Mouse (Mus musculus) limb, embryonic 15.5 days (tissue): Measurements from ENCODE around the gene Elovl4. TPM values are rescaled to one million over a fixed set of nuclear protein-coding genes. Genes with fewer than 3 reads are reported as not detected.
A peak's percentile ranks its signal among the peaks of the same experiment; 100 is the strongest.

Source experiments
- ATAC-seq: fragments of 200-750 bp; cut with Nextera tagmentation; 2 replicates; pipeline ENCODE4 v1.8.0; 2017; ENCODE audit warnings: low read depth, moderate TSS enrichment; ENCODE audit not compliant: insufficient number of reproducible peaks, low FRiP score, low TSS enrichment
- H3K27ac ChIP-seq: fragments of 300-500 bp; sonication (generic); 2 replicates; pipeline ENCODE4 v1.5.1; 2015; ENCODE audit warnings: moderate library complexity, mild to moderate bottlenecking, inconsistent platforms
- H3K27me3 ChIP-seq: fragments of 300-500 bp; sonication (generic); 2 replicates; pipeline ENCODE4 v1.6.1; 2015; ENCODE audit warnings: inconsistent platforms
- H3K36me3 ChIP-seq: fragments of 300-500 bp; sonication (generic); 2 replicates; pipeline ENCODE4 v1.6.1; 2015; ENCODE audit warnings: inconsistent platforms
- H3K4me1 ChIP-seq: fragments of 300-500 bp; sonication (generic); 2 replicates; pipeline ENCODE4 v1.6.1; 2015; ENCODE audit warnings: inconsistent platforms
- H3K4me2 ChIP-seq: fragments of 300-500 bp; sonication (generic); 2 replicates; pipeline ENCODE4 v1.6.1; 2015; ENCODE audit warnings: mild to moderate bottlenecking, inconsistent platforms
- H3K4me3 ChIP-seq: fragments of 300-500 bp; sonication (generic); 2 replicates; pipeline ENCODE4 v1.5.1; 2015; ENCODE audit warnings: mild to moderate bottlenecking, inconsistent platforms
- H3K9ac ChIP-seq: fragments of 300-500 bp; sonication (generic); 2 replicates; pipeline ENCODE4 v1.6.1; 2015; ENCODE audit warnings: inconsistent platforms
- H3K9me3 ChIP-seq: fragments of 300-500 bp; sonication (generic); 2 replicates; pipeline ENCODE4 v1.6.1; 2016; ENCODE audit warnings: inconsistent platforms
- WGBS: fragments of 180-500 bp; shearing (Covaris S2); methylation state at CpG from one replicate; pipeline ENCODE4 v1.1.7; 2015; 5-methylcytosine and 5-hydroxymethylcytosine counted together
- polyA plus RNA-seq: library from polyadenylated mRNA; unstranded; fragments of >200 nt; fragmentation: Nextera tagmentation; extraction: Ambion mirVana; gene quantifications from 2 replicates; pipeline ENCODE4 v1.2.1, GENCODE M21; 2015

Elovl4 gene
- 153 and 168 TPM in 2 replicates for polyA plus RNA-seq

DNA sequence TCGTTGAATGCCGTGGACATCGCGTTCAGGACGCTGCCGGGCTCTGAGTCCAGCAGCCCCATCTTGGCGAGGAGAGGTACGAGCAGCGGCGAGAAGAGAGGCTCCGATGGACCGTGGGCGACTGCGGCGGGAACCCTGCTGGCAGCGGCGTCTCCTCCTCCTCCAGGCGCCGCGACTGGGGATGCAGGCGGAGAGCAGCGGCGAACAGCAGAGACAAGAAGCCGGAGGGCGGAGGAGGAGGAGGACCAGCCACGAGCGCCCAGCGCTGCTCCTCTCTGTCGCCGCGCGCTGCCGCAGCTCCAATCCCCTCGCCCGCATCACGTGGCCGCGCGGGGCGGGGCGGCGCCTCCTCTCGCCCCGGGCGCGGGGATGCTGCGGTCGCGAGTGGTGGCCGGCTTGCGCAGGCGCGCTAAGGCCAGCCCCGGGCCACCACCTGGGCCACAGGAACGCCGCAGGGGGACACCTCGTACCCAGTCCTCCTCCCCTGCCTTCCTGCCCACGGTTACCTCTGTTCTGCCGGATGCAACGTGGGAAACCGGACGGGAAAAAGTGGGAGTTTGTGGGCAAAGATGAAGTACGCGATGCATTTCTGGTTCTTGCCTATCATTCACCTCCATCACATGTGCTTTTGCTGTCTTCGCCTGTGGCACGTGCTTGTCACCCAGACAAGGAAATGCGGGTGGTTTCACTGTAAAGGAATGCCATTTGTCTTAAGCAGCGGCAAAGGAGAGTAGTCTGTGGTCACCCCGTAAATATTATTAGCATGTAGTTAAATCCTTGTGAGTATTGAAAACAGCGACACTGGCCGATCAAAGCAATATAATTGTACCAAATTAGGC lies at the start of gene Elovl4:
TSS of gene Elovl4 (minus strand) at position 301 of the 839 bp plus-strand sequence.
- under 1% methylated on average over 62 of the region's 71 CpGs for WGBS
- peak; percentile 77 for ATAC-seq
- H3K27ac ChIP-seq, result peak within 1 kb of the TSS; percentile 59

DNA sequence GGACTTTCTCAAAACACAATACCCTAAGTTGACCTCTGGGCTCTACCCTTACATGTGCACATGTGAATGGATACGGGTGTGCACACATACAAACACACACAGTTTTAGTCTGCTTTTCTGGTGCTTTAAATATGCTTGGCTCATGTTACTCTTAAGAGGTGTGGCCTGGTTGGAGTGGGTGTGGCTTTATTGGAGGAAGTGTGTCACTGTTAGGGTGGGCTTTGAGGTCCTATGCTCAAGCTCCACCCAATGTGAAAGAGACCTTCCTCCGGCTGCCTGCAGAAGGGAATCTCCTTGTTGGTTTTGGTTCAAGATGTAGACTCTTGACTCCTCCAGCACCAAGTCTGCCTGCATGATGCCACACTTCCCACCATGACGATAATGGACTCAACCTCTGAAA lies 46.4 kb upstream of the Elovl4 start:
- Histone ChIP-seq H3K4me3 (no peak overlapping the region), H3K27ac (no peak overlapping the region), H3K4me1 (no peaks in the 10 kb centered on the region), H3K27me3 (no peaks in the 10 kb centered on the region), H3K9ac (no peak overlapping the region), H3K9me3 (no peaks in the 10 kb centered on the region), H3K4me2 (no peak overlapping the region), H3K36me3 (peaks cover 32% of the 10 kb centered on the region)
- WGBS, result 88% methylated on average over 3 of the region's 3 CpGs
- ATAC-seq, result no peak

More for the DNA sequence above, at the start of gene Elovl4:
- Histone ChIP-seq H3K9ac (peak within 1 kb of the TSS; percentile 43), H3K9me3 (no peaks in the 10 kb centered on the region), H3K4me2 (peak within 1 kb of the TSS; percentile 97), H3K4me1 (peaks cover 21% of the 10 kb centered on the region; the same call in 1 of the 2 replicates), H3K4me3 (peak within 1 kb of the TSS; percentile 59), H3K27me3 (peaks cover 15% of the 10 kb centered on the region; the same call in 1 of the 2 replicates), H3K36me3 (no peaks in the 10 kb centered on the region)

GRCm38 (mm10) chr9:83834748-83835313 lies 28.8 kb upstream of the Elovl4 start:
- Histone ChIP-seq H3K27ac (peak overlapping the region; percentile 7; the same call in 1 of the 2 replicates), H3K4me1 (peaks cover 8% of the 10 kb centered on the region), H3K9ac (peak overlapping the region; percentile 58), H3K27me3 (no peaks in the 10 kb centered on the region), H3K36me3 (no peaks in the 10 kb centered on the region), H3K4me3 (peak overlapping the region; percentile 89), H3K4me2 (peak overlapping the region; percentile 86), H3K9me3 (no peaks in the 10 kb centered on the region)
- 3% methylated on average over 27 of the region's 27 CpGs for WGBS
- peak; percentile 59 for ATAC-seq

DNA sequence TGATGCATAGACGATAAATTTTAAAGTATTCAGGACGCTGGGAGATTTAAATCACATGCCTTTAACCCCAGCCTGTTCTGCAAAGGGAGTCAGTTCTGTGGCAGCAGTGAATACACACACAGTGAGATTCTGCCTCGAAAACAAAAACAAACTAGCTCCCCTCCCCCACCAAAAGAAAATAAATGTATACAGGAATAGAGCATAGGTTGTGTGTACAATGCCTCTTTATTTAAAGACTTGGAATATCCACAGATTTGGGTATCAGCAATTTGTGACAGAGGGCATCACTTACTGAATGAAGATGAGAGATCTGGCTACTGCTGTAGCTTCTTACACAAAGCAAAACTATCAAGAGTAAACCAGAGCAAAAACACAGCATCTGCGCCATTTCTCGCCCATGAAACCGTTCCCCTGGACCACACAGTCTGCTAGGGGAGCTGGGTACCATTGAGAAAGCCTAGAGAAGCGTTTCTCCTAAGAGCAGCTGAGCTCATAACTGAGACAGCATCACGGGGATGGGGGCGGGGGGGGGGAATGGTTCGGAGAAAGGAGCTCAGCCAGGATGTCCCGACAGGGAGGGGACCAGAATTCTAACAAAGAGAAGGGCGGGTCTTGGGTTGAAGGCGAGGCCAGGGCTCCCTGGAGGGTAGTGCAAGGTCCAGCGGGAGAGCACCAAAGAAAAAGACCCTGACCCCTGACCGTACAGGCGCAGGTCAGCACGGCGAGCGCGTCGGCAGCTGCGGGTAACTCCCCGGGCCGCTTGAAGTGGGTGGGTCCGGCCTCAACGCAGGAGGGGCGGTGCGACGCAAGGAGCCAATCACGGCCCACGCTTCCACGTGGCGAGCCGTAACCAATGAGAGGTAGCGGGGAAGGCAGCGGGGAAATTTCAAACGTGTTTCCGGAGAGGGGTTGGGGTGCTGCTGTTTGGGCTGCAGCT lies 28.0 kb upstream of the Elovl4 start, which contains the start of gene Ttk:
TSS of gene Ttk (plus strand) at position 879 of the 937 bp plus-strand sequence.
- Histone ChIP-seq H3K27ac (peak within 1 kb of the TSS; percentile 70), H3K9me3 (no peaks in the 10 kb centered on the region), H3K4me2 (peak within 1 kb of the TSS; percentile 86), H3K36me3 (no peaks in the 10 kb centered on the region), H3K4me3 (peak within 1 kb of the TSS; percentile 89), H3K27me3 (no peaks in the 10 kb centered on the region), H3K9ac (peak within 1 kb of the TSS; percentile 58), H3K4me1 (peaks cover 8% of the 10 kb centered on the region)
- 2% methylated on average over 38 of the region's 38 CpGs for WGBS
- ATAC-seq, result peak; percentile 97

GRCm38 (mm10) chr9:83831152-83831551 lies 25.1 kb upstream of the Elovl4 start:
- H3K4me3 ChIP-seq, result no peak overlapping the region
- no peaks in the 10 kb centered on the region for H3K27me3 ChIP-seq
- H3K4me2 ChIP-seq, result no peak overlapping the region
- peaks cover 8% of the 10 kb centered on the region for H3K4me1 ChIP-seq
- WGBS, result 61% methylated on average over 8 of the region's 8 CpGs
- H3K27ac ChIP-seq, result no peak overlapping the region
- H3K36me3 ChIP-seq, result no peaks in the 10 kb centered on the region
- no peak overlapping the region for H3K9ac ChIP-seq
- no peaks in the 10 kb centered on the region for H3K9me3 ChIP-seq
- no peak for ATAC-seq

DNA sequence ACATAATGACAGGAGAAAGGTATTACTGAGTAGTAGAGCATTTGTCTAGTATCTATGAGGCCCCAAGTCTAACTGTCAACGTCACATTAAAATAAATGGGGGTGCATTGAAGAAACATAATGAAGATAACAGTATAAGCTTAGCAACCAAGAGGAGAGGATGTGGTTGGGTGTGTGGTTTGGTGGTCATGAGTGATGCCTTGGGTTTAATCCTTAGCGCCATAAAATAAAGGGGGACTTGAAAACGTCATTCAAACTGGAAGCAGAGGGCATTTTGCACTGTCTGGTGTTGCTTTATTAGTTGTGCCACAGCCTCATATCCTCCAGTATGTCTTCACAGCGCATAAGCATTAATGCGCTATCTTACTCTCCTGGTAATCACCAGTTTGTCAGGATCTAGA lies 23.8 kb upstream of the Elovl4 start:
- peaks cover 3% of the 10 kb centered on the region for H3K4me1 ChIP-seq
- no peaks in the 10 kb centered on the region for H3K9me3 ChIP-seq
- no peak for ATAC-seq
- no peak overlapping the region for H3K4me3 ChIP-seq
- H3K27ac ChIP-seq, result no peak overlapping the region
- H3K4me2 ChIP-seq, result no peak overlapping the region
- H3K36me3 ChIP-seq, result no peaks in the 10 kb centered on the region
- 80% methylated on average over 5 of the region's 5 CpGs for WGBS
- no peak overlapping the region for H3K9ac ChIP-seq
- no peaks in the 10 kb centered on the region for H3K27me3 ChIP-seq

- Histone ChIP-seq H3K27ac (no peak overlapping the region), H3K4me2 (no peak overlapping the region), H3K9me3 (no peaks in the 10 kb centered on the region), H3K9ac (no peak overlapping the region), H3K4me3 (no peak overlapping the region), H3K36me3 (no peaks in the 10 kb centered on the region), H3K4me1 (no peaks in the 10 kb centered on the region), H3K27me3 (no peaks in the 10 kb centered on the region)
- no peak for ATAC-seq
- WGBS, result 64% methylated on average over 5 of the region's 5 CpGs
Observed at GRCm38 (mm10) chr9:83822925-83823324, 16.8 kb upstream of the Elovl4 start.

GRCm38 (mm10) chr9:83820976-83821375 lies 14.9 kb upstream of the Elovl4 start:
- ATAC-seq, result no peak
- no peaks in the 10 kb centered on the region for H3K9me3 ChIP-seq

GRCm38 (mm10) chr9:83819188-83819587 lies 13.1 kb upstream of the Elovl4 start:
- Histone ChIP-seq H3K27ac (no peak overlapping the region), H3K9me3 (no peaks in the 10 kb centered on the region), H3K27me3 (no peaks in the 10 kb centered on the region), H3K4me3 (no peak overlapping the region), H3K36me3 (no peaks in the 10 kb centered on the region), H3K9ac (no peak overlapping the region), H3K4me2 (no peak overlapping the region), H3K4me1 (no peaks in the 10 kb centered on the region)
- ATAC-seq, result no peak
- WGBS, result 85% methylated on average over 7 of the region's 7 CpGs

More at GRCm38 (mm10) chr9:83820976-83821375, 14.9 kb upstream of the Elovl4 start:
- WGBS, result 96% methylated on average over 2 of the region's 2 CpGs
- no peaks in the 10 kb centered on the region for H3K36me3 ChIP-seq
- H3K27ac ChIP-seq, result no peak overlapping the region
- no peaks in the 10 kb centered on the region for H3K27me3 ChIP-seq
- H3K4me2 ChIP-seq, result no peak overlapping the region
- H3K4me1 ChIP-seq, result no peaks in the 10 kb centered on the region
- no peak overlapping the region for H3K9ac ChIP-seq
- H3K4me3 ChIP-seq, result no peak overlapping the region

GRCm38 (mm10) chr9:83807562-83807961 lies 1.5 kb upstream of the Elovl4 start:
- no peak overlapping the region for H3K4me3 ChIP-seq
- H3K27ac ChIP-seq, result no peak overlapping the region
- no peak for ATAC-seq
- no peak overlapping the region for H3K9ac ChIP-seq
- H3K4me1 ChIP-seq, result peaks cover 21% of the 10 kb centered on the region; the same call in 1 of the 2 replicates
- H3K4me2 ChIP-seq, result no peak overlapping the region
- H3K9me3 ChIP-seq, result no peaks in the 10 kb centered on the region
- 9% methylated on average over 2 of the region's 2 CpGs for WGBS
- H3K36me3 ChIP-seq, result no peaks in the 10 kb centered on the region
- H3K27me3 ChIP-seq, result peaks cover 15% of the 10 kb centered on the region; the same call in 1 of the 2 replicates
